Mouse (Mus musculus): ENCODE data around the gene Nmrk2.
"Not testable (repeated sequence)": the region's sequence is repeated elsewhere in the genome, so short reads cannot be mapped to it uniquely, and the experiment has no call there.

The Nmrk2 gene

DNA sequence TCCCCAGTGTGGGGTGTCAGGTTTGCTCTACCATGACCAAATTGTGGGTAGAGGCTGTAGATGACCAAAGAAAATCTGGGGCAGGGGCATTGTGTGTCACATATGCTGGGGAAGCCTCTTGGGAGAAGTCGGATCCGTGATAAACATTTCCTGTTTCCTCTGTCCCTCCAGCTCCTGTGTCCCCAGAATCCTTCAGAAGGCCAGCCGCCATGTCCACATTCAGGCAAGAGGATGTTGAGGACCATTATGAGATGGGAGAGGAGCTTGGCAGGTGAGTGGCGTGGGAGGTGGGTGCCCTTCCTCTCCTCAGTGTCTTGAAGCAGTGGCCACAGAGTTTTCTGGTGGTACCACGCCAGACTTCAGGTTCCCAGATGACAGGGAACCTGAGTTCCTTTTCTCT is 18.0 kb downstream of the Nmrk2 start, which contains the start of gene 4930442H23Rik:
4930442H23Rik (minus strand) TSS at position 45 of the 400 bp plus-strand sequence.
- no peak for DNase-seq (ENCODE audit: low spot score)

DNA sequence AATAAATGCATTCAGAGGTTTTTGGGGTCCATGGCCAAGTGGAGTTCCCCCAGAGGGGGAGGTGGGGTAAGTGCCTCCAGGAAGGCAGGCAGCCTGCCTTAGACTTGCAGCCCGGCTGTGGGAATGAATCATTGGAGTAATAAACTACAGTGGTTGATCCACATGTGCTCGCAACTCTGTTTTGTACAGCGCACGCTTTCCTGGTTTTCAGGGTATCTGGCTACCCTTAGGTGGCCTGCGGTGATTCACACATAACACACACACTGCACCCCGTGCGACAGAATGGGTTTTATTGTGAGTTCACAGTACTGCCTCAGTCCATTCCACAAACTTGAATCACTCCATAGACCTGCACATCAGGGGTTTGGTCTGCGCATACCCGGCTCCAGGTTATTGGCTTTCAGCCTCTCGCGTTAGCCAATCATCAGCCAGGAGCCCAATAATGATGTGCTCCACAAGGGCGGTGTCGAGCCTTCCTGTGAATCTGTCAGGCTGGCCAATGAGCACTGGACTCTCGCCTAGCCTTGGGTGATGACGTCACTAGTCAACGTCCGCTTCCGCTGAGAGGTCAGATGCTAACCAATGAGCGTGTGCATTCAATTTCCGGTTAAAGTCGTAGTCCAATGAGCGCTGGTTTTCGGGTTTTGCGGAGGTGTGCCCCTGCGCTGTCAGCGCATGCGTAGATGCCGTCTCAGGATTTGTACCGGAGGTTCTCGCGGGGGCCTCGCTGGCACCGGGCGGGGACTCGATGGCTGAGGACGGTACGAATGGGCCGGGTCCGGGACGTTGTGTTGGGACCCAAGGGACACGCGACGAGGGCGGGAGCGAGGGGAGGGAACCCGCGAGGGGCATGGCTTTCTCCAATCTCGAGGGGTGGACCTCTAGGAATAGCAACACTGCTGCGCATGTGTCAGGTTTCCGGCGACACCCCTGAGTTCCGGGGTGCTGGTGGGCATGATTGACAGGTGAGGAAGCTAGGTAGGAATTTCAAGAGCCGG is 19.2 kb downstream of the Nmrk2 start, which contains the start of gene Dapk3:
Dapk3 (plus strand) TSS at position 670 of the 998 bp plus-strand sequence.
- DNase-seq (ENCODE audit: low spot score): peak; percentile 97

DNA sequence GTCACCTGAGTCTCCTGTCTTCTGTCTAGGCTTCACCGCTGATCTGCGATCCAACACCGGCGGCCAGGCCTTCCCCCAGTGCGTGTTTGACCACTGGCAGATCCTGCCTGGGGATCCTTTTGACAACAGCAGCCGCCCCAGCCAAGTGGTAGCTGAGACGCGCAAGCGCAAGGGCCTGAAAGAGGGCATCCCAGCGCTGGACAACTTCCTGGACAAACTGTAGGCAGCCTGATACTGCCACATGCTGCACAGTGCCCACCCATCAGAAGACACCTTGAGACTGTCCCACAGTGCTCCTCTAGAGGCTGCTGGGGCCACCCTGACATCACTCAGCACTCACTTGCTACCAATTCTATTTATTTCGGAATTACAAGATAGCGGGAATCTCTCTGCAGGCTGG is 20.0 kb downstream of the Nmrk2 start:
- DNase-seq (ENCODE audit: low spot score): not testable (repeated sequence)

DNA sequence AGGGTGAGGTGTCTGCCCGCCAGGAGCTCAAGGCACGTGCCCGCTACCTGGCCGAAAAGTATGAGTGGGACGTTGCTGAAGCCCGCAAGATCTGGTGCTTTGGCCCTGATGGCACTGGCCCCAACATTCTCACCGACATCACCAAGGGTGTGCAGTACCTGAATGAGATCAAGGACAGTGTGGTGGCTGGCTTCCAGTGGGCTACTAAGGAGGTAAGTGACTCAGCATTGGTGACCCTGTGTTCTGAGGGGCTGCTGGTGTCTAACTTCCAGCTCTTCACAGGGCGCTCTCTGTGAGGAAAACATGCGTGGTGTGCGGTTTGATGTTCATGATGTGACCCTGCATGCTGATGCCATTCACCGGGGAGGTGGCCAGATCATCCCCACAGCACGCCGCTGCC is 20.9 kb downstream of the Nmrk2 start:
- no peak for DNase-seq (ENCODE audit: low spot score)

DNA sequence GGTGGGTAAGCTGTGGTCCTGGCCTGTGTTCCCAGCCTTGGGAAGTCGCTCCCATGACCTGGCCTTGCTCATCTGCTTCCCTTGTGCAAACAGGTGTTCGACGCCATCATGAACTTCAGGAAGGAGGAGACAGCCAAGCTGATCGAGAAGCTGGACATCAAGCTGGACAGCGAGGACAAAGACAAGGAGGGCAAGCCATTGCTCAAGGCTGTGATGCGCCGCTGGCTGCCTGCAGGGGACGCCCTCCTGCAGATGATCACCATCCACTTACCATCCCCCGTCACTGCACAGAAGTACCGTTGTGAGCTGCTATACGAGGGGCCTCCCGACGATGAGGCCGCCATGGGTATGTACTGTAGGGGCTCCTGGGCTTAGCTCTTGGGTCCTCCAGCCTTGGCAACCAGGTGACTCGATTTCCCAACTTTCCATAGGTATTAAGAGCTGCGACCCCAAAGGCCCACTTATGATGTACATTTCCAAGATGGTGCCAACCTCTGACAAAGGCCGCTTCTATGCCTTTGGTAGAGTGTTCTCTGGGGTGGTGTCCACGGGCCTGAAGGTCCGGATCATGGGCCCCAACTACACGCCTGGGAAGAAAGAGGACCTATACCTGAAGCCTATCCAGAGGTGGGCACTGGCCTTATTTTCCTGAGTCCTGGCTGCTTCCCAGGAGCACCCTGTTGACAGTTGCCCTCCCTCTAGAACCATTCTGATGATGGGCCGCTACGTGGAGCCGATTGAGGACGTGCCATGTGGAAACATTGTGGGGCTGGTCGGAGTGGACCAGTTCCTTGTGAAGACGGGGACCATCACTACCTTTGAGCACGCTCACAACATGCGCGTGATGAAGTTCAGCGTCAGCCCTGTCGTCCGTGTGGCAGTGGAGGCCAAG is 22.2 kb downstream of the Nmrk2 start:
- no peak for DNase-seq (ENCODE audit: low spot score)

DNA sequence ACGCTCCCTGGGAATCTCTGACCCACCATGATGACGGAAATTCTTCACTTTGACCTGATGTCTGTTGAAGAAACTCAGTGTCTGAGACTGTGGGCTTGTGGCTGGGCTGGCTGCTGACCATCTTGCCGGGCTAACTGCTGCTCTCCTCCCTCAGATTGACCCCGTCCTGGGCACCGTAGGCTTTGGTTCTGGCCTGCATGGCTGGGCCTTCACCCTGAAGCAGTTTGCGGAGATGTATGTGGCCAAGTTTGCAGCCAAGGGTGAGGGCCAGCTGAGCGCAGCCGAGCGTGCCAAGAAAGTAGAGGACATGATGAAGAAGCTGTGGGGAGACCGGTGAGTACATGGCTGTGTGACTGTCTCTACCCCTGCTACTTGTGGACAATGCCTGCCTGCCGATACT is 22.9 kb downstream of the Nmrk2 start:
- DNase-seq (ENCODE audit: low spot score): no peak

DNA sequence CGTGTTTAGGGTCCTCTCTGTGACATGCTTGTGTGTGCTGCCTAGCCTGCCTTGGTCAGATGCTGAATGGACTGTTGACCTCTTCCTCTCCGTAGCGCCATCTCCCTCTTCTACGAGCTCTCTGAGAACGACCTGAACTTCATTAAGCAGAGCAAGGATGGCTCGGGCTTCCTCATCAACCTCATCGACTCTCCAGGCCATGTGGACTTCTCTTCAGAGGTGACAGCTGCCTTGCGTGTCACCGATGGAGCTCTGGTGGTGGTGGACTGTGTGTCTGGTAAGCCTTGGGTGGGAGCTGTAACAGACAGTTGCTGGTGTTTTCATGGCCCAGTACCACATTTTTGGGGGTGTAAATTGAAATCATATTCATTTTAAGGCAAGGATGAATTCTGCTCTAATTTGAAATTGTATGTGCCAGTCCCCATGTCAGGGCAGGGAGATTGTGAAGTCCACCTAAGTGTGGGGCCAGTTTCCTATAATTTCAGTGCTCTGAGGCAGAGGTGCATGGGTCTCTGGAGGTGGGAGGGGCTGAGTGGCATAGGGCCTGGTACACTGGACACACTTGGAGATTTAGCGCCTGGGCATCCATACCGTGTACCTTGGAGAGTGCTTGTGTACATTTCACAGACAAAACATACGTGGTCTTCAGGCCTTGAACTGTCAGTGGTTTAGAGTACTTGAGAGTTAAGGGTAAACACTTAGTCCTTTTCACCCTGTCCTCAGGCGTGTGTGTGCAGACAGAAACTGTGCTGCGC is 23.7 kb downstream of the Nmrk2 start:
- no peak for DNase-seq (ENCODE audit: low spot score)

DNA sequence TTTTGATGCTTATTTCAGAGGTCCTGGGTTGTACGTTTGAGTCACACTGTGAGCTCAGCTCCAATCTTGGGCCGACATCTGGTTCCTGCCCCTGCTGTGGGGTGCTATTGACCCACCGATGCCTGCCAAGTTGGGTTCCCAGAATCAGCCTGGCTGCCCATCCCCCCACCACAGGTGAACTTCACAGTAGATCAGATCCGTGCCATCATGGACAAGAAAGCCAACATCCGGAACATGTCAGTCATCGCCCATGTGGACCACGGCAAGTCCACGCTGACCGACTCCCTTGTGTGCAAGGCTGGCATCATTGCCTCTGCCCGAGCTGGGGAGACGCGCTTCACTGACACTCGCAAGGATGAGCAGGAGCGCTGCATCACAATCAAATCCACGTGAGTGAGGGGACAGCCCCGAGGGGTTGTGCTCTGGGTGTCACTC is 24.3 kb downstream of the Nmrk2 start:
- DNase-seq (ENCODE audit: low spot score): no peak

DNA sequence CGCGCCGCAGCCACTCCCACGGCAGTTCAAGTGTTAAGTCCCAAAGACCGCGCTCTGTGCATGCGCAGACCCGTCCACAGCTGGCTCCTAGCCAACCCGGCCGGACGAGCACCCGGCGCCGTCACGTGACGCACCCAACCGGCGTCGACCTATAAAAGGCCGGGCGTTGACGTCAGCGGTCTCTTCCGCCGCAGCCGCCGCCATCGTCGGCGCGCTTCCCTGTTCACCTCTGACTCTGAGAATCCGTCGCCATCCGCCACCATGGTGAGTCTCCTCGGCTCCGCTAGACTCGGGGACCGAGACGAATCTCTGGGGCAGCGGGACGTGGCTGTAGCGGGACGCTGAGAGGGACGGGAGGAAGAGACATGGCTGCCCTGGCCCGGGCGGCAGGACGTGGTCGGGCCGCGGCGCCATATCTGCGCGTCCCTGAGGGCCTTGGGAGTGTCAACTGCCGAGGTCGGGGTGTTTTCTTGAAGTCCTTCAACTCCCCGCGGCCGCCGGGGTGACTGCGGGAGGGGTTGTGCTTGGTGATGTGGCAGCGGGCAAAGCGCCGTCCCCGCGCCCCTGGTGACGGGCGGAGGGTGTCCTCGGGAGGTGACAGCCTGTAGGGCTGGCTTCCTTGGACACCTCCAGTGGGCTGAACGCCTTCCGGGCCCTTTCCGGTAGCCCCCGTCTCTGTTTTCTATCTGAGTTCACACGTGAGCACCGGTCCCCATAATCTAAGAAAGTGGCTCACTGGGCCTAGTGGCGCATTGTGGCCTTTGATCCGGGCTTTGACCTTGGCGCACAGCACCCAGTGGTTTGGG is 25.2 kb downstream of the Nmrk2 start, which contains the start of gene Eef2:
Eef2 (plus strand) TSS at position 166 of the 806 bp plus-strand sequence.
- DNase-seq (ENCODE audit: low spot score): peak; percentile 96

DNA sequence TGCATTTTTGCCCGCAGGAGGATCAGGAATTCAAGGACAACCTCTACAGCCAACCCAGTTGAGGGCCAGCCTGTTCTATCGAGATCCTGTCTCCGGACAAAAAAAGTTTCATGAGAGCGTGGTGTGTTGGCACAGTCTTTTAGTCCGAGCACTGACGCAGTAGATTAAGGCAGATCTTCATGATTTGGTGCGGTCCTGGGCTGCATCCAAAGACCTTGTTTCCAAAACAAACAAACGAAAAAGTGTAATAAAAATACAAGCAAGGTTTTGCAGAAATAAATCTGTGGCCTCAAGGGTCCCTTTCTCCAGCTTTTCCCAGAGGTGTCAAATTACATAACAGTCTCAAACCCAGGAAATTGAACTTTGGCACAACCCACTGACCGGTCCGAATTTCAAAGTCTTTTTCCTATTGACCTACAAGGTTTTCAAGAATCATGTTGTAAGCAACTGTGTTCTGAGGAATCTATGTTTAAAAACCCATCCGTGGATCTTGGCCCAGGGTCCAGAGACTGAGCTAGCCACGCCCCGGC is 25.9 kb downstream of the Nmrk2 start:
- no peak for DNase-seq (ENCODE audit: low spot score)

DNA sequence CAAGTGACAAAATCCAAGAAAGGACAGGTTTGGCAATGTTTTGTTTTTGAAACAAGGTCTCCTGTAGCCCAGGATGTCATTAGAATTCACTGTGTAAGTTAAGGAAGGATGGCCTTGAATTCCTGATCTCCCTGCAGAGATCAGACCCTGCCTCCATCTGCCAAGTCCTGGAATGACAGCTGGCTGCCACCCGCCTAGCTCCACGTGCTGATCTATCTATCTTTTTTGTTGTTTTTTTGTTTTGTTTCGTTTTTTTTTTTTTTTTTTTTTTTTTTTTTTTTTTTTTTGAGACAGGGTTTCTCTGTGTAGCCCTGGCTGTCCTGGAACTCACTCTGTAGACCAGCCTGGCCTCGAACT is 26.5 kb downstream of the Nmrk2 start:
- not testable (repeated sequence) for DNase-seq (ENCODE audit: low spot score)

DNA sequence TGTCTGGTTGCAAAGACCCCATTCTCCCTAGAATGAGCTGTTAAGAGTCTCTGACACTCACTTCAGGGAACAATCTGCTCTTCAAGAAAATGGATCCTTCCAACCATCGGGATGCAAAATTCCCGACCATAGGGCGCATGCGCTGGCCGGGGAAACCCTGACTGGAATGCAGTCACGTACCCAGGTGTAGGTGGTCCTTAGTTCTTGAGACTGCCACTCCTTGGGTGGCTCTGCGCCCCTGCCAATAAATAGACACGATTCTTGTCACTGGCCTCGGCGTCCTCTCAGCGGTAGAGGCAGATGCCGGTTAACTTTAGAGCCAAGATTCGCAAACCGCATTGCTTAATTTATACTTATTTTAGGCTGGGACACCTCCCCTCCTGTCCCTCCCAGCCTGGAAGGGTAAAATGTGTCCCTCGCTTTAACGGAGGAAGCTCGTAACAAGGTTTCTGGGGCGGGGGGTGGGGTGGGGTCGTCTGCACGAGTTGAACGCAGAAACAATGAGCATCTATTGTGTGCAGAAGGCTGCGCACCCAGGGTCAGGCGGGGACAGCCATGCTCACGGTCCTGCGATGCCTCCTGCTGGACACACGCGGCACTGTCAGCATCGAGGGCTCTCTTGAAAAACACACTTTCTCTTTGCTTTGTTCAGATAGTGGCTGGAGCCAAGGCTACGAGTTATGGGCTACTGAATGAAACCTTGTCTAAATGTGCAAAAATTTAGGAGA is 27.1 kb downstream of the Nmrk2 start:
- peak; percentile 72 for DNase-seq (ENCODE audit: low spot score)

DNA sequence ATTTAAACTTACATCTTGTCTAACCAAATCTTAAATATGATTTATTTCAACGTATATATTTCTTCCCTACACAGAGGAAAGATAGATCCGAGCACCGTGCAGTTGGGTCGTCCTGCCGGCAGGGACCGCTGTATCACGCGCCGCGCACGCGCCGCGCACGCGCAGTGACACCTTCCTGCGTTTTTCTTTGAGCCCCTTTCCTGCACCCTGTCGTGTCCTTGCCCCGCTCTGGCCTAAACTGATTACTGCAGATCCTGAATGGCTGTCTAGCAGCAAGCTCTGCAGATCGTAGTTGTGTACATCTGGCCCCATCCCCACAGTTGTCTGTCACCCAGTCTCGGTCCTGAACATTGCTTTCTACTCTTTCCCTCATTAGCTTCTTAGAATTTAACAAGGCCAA is 28.7 kb downstream of the Nmrk2 start:
- DNase-seq (ENCODE audit: low spot score): peak; percentile 70

DNA sequence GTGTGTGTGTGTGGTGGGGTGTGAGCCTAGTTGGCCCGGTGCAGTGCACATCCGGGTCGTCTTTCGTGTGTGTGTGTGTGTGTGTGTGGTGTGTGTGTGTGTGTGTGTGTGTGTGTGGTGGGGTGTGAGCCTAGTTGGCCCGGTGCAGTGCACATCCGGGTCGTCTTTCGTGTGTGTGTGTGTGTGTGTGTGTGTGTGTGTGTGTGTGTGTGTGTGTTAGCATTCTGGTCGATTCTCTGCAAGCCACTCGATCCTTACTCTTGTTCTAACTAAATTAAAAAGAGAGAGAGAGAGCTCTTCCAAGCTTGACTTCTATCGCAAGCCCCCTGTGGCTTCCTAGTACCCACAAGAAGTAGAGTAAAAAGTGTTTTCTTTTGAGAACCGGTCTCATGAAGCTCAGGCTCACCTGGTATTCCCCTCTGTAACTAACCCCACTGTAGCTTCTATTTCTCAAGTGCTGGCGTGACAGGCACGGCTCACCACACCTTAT is 32.4 kb downstream of the Nmrk2 start:
- DNase-seq (ENCODE audit: low spot score): not testable (repeated sequence)

DNA sequence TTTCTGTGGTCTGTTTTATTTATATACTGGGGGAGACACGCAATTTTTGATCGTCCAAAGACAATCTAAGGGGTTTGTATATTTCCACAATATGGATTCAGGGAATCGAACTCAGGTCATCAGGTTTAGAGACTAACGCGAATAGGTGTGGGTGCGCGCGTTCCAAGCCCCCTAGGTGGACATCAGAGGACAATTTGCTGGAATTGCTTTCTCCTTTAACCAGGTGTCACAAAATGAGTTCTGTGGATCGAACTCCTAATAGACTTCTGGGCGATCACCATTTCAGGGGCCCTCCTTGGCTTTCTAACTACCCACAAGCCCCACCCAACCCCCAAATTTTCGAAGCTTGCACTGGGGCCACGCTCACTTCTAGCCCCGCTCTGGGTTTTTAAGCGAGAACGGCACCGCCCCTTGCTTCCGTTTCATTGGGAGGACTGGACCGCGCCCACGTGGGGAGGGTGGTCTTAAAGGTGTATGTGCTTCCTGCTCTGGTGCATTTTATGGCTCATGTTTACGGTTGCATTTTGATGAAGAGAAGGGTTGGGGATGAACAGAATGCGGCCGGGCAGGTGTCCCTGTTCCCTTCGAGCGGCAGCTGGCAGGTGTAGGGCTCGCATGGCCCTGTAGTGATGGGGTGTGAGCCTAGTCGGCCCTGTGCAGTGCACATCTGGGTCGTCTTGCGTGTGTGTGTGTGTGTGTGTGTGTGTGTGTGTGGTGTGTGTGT is 33.2 kb downstream of the Nmrk2 start:
- DNase-seq (ENCODE audit: low spot score): peak; percentile 78

DNA sequence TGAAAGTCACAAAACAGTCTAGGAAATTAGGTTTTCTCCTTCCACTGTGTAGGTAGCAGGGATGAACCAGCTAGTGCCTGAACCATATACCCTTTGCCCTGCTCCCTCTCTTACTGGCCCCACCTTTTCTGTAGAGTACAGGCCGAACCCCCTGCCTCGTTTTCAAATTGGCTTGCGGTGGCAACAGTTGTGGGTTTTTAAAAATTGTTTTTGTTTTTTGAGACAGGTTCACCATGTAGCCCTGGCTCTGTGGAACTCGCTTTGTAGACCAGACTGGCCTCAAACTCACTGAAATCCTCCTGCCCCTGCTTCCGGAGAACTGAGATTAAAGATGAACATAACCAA is 33.8 kb downstream of the Nmrk2 start:
- no peak for DNase-seq (ENCODE audit: low spot score)

DNA sequence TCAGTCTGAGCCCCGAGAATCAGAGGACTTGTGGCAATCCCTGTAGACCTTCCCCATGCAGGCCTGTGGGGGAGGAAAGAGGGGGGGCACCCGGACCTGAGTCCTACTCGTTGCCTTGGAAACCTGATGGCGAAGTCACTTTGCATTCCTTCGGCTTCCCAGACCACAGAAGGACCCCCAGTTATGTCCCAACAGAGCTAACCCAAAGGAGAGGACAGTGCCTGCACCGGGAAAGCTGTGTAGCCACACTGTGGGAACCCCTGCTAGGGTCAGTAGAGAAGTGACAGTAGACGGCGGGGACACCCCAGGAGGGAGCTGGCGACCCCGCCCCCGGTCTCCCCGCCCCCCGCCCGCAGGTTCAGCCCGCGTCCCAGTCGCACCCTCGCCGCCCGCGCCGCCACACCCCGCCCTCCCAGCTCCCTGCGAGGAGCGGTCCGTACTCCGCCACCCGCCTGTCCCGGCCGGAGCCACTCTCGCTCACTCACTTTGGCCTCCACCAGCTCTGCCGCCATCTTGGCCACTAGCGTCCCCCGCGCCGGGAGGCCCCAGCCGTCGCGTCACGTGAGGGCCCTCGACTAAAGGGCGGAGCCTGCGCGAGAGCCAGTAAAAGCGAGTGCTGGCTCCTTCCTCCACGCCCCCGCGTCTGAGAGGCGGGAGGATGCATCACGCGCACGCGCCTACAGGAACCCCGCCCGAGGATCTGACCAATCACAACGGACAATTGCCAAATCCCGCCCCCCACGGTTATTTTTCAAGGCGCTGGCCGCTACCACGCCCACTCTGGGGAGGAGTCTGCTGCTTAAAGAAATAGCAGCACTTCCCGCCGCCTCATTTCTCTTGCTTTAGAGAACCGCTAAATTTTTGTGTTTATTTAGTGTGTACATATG is 34.4 kb downstream of the Nmrk2 start, which contains the start of gene Pias4:
Pias4 (minus strand) TSS at position 724 of the 887 bp plus-strand sequence.
- peak; percentile 99 for DNase-seq (ENCODE audit: low spot score)

DNA sequence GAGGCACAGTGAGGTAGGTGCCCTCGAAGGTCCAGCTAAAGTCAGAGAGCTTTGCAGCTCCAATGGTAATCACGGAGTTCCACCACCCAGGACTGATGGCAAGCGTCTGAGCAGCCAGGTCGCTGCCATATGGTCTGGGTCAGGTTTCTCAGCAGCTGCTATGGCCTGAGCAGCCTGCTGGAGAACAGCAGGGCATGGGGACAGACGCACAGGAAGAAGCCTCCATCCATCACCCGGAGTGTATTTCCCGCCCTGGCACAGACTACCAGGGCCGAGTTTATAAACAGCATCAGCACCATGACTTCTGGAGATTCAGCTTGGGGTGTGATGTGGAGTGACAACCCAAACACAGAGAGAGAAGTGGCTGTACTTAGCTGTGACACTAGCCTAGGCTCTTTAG is 36.7 kb downstream of the Nmrk2 start:
- no peak for DNase-seq (ENCODE audit: low spot score)

Data from ovary, adult 18-20 months (tissue).